Mouse (Mus musculus) C2C12 (cell line): ENCODE measurements around the gene Abi3. TPM values are rescaled to one million over a fixed set of nuclear protein-coding genes. Genes with fewer than 3 reads are reported as not detected.

Experiments used
- H3K27me3 ChIP-seq: one replicate; pipeline ENCODE4 v1.6.1; 2011; ENCODE audit not compliant: control insufficient read depth, insufficient read depth, insufficient read length
- H3K36me3 ChIP-seq: one replicate; pipeline ENCODE4 v1.6.1; 2011; ENCODE audit not compliant: control insufficient read depth, insufficient read depth
- H3K4me3 ChIP-seq: one replicate; pipeline ENCODE4 v1.5.1; 2011; ENCODE audit warnings: mild to moderate bottlenecking, control low read depth; ENCODE audit not compliant: poor library complexity, insufficient read depth, severe bottlenecking
- H3K79me2 ChIP-seq: one replicate; pipeline ENCODE4 v1.6.1; 2011; ENCODE audit not compliant: control insufficient read depth, insufficient read depth
- H3K79me3 ChIP-seq: one replicate; pipeline ENCODE4 v1.6.1; 2011; ENCODE audit warnings: low read depth, control low read depth
- H3ac ChIP-seq: one replicate; pipeline ENCODE3; 2011; ENCODE audit warnings: low read depth; ENCODE audit not compliant: control insufficient read depth, insufficient read length
- CEBPB ChIP-seq: IDR thresholded peaks from one replicate; pipeline ENCODE4 v1.6.1; 2011; ENCODE audit warnings: low read depth, mild to moderate bottlenecking, control low read depth, moderate library complexity
- CTCF ChIP-seq: IDR thresholded peaks from one replicate; pipeline ENCODE4 v1.5.1; 2011; ENCODE audit not compliant: control insufficient read depth, insufficient read depth, insufficient read length
- FOSL1 ChIP-seq: IDR thresholded peaks from one replicate; pipeline ENCODE4 v1.8.0; 2011; ENCODE audit warnings: mild to moderate bottlenecking, low read length; ENCODE audit not compliant: poor library complexity, insufficient read depth, severe bottlenecking
- MAX ChIP-seq: IDR thresholded peaks from one replicate; pipeline ENCODE4 v1.6.1; 2011; ENCODE audit warnings: mild to moderate bottlenecking, control low read depth
- MYOD1 ChIP-seq: IDR thresholded peaks from one replicate; pipeline ENCODE4 v1.6.1; 2011; ENCODE audit warnings: low read depth; ENCODE audit not compliant: control insufficient read depth, insufficient read length
- MYOG ChIP-seq: IDR thresholded peaks from one replicate; pipeline ENCODE4 v1.6.1; 2011; ENCODE audit not compliant: control insufficient read depth, insufficient read length; ENCODE audit errors: extremely low read depth
- USF1 ChIP-seq: IDR thresholded peaks from one replicate; pipeline ENCODE4 v1.6.1; 2011; ENCODE audit warnings: low read depth, mild to moderate bottlenecking, control low read depth, moderate library complexity
- polyA plus RNA-seq: library from polyadenylated mRNA; unstranded; fragments of >200 nt; fragmentation: generic; extraction: Trizol; gene quantifications from one replicate; pipeline ENCODE4 v1.2.1, GENCODE M21; 2012; ENCODE audit warnings: missing spikeins

The Abi3 gene
- polyA plus RNA-seq, 1 experiment, result 0.33 TPM

DNA sequence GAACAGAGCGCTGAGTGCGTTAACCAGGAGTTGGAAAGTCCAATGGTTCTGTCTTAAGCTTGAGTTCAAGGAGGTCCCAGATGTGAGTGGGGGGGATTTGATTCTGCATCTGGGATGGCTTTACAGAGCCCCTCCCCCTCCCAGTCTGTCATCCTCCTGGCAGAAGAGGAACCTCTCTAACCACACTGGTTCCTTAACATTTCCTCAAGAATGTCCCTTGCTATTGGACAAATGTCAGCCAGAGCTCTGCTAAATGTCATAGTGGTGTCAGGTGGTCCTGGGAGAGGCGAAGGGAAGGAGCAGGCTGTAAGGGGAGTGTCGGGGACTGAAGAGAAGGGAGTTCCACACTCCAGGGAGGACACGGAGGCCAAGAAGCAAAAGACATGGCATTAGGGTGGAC, 677 bp upstream of the Abi3 start:
- H3K27me3 ChIP-seq, result no peaks in the 10 kb centered on the region
- H3ac ChIP-seq, result no peak overlapping the region
- no peak for TF ChIP-seq USF1
- no peak for TF ChIP-seq MYOD1
- TF ChIP-seq MYOG, result no peak
- TF ChIP-seq CTCF, result no peak
- TF ChIP-seq MAX, result no peak
- no peak for TF ChIP-seq CEBPB
- no peaks in the 10 kb centered on the region for H3K79me2 ChIP-seq
- H3K4me3 ChIP-seq, result no peak overlapping the region
- no peaks in the 10 kb centered on the region for H3K36me3 ChIP-seq
- H3K79me3 ChIP-seq, result no peaks in the 10 kb centered on the region

GRCm38 (mm10) chr11:95841498-95841830, 812 bp downstream of the Abi3 start:
- Histone ChIP-seq H3K27me3 (no peaks in the 10 kb centered on the region), H3K4me3 (no peak overlapping the region), H3K36me3 (no peaks in the 10 kb centered on the region), H3ac (no peak overlapping the region), H3K79me3 (no peaks in the 10 kb centered on the region), H3K79me2 (no peaks in the 10 kb centered on the region)
- TF ChIP-seq CTCF (no peak), MAX (no peak), MYOD1 (no peak), CEBPB (no peak), USF1 (no peak), MYOG (no peak), FOSL1 (no peak)

GRCm38 (mm10) chr11:95840694-95841497, 1.4 kb downstream of the Abi3 start:
- Histone ChIP-seq H3K79me2 (no peaks in the 10 kb centered on the region), H3ac (no peak overlapping the region), H3K4me3 (no peak overlapping the region), H3K27me3 (no peaks in the 10 kb centered on the region), H3K79me3 (no peaks in the 10 kb centered on the region), H3K36me3 (no peaks in the 10 kb centered on the region)
- TF ChIP-seq CTCF (no peak), CEBPB (no peak), USF1 (no peak), MYOG (no peak), FOSL1 (no peak)

GRCm38 (mm10) chr11:95838999-95839868, 3.0 kb downstream of the Abi3 start:
- no peak overlapping the region for H3ac ChIP-seq
- TF ChIP-seq MAX (no peak), CEBPB (no peak), MYOG (no peak), FOSL1 (no peak), USF1 (no peak), CTCF (no peak), MYOD1 (no peak)
- H3K4me3 ChIP-seq, result no peak overlapping the region
- H3K36me3 ChIP-seq, result no peaks in the 10 kb centered on the region
- H3K79me2 ChIP-seq, result no peaks in the 10 kb centered on the region
- H3K79me3 ChIP-seq, result no peaks in the 10 kb centered on the region
- H3K27me3 ChIP-seq, result no peaks in the 10 kb centered on the region

GRCm38 (mm10) chr11:95838598-95838997, 3.7 kb downstream of the Abi3 start:
- no peaks in the 10 kb centered on the region for H3K79me2 ChIP-seq
- no peaks in the 10 kb centered on the region for H3K79me3 ChIP-seq
- H3K27me3 ChIP-seq, result no peaks in the 10 kb centered on the region
- H3K4me3 ChIP-seq, result no peak overlapping the region
- no peak for TF ChIP-seq USF1
- no peak for TF ChIP-seq CEBPB
- TF ChIP-seq MAX, result no peak
- no peak overlapping the region for H3ac ChIP-seq
- H3K36me3 ChIP-seq, result no peaks in the 10 kb centered on the region

GRCm38 (mm10) chr11:95837059-95837458, 5.2 kb downstream of the Abi3 start, which contains the start of gene Gngt2:
Gene Gngt2, plus strand, starts transcription at chr11:95837216.
- Histone ChIP-seq H3K36me3 (no peaks in the 10 kb centered on the region), H3K4me3 (no peak within 1 kb of the TSS), H3K27me3 (no peaks in the 10 kb centered on the region), H3ac (no peak within 1 kb of the TSS), H3K79me3 (no peaks in the 10 kb centered on the region), H3K79me2 (no peaks in the 10 kb centered on the region)
- TF ChIP-seq USF1 (no peak), MYOD1 (no peak), CEBPB (no peak), MYOG (no peak), MAX (no peak), CTCF (no peak), FOSL1 (no peak)
